Mouse (Mus musculus): ENCODE data around the gene Ifi47.

Ifi47 gene

GRCm38 (mm10) chr11:49089735-49090507, 13.5 kb downstream of the Ifi47 start:
- DNase-seq (ENCODE audit: low spot score) = no peak

DNA sequence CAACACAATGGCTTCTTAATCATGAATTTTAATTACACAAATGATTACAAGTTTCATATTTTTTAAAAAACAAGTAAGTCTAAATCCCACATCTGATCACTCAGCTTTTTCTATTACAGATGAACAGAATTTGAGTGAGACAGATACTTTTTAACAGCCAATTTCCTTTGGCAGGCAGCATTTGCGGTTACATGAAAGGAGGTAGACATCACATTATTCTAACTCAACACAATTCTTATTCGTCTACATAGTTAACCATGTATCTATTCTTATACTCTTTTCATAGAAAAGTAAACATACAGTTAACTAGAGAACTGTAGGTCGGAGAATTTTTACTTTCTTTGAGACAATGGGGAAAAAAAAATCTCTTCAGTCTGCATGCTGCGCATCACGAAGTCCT, 14.2 kb downstream of the Ifi47 start:
- DNase-seq (ENCODE audit: low spot score) = no peak

- DNase-seq (ENCODE audit: low spot score) = no peak
Measured at GRCm38 (mm10) chr11:49091171-49091570, 14.8 kb downstream of the Ifi47 start.

GRCm38 (mm10) chr11:49092053-49092586, 15.7 kb downstream of the Ifi47 start:
- DNase-seq (ENCODE audit: low spot score) = no peak

DNA sequence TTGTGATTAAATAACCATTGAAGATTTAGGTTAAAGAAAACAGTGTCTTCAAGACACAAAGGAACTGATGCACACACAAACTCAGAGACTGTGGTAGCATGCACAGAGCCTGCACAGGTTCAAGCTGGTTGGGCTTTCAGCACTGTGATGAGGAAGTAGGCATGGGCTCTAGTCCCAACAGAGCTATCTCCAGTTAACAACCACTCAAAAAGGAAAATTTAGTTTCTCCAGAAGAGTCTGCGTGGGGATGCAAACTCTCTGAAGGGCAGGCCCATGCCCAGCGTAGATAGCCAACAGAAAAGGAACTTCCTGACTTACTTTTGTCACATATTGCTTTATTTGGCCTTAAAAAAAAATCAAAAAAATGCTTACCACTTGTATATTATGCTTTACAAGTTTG, 16.4 kb downstream of the Ifi47 start:
- DNase-seq (ENCODE audit: low spot score) = no peak

- no peak for DNase-seq (ENCODE audit: low spot score)
Measured at GRCm38 (mm10) chr11:49093861-49094660, 17.7 kb downstream of the Ifi47 start.

DNA sequence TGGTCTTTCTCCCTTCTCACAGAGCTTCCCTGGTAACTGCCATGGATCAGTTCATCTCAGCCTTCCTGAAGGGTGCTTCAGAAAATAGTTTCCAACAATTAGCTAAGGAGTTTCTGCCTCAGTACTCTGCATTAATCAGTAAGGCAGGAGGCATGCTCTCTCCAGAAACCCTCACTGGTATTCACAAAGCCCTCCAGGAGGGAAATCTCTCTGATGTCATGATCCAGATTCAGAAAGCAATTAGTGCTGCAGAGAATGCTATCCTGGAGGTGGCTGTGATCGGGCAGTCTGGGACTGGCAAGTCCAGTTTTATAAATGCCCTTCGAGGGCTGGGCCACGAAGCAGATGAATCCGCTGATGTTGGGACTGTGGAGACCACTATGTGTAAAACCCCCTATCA, 19.0 kb downstream of the Ifi47 start:
- no peak for DNase-seq (ENCODE audit: low spot score)

DNA sequence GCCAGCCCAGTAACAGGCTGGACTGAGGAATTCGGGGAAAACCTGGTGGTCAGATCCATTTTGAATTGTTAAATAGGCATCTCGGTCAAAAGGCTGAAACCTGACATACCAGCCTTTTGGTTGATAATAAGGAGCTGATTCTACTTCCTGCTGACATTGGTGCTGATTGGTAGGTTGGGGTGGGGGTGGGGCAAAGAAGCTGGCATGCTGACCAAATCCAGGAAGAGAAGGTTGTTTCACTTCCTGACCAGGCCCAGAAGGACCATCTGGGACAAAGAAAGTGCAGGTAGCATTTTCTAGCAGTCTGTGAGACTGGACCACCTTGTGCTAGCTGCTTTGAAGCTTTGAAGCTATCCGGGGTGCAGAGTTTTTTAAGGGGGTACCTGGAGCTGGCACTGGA, 24.0 kb downstream of the Ifi47 start:
- DNase-seq (ENCODE audit: low spot score) = no peak

DNA sequence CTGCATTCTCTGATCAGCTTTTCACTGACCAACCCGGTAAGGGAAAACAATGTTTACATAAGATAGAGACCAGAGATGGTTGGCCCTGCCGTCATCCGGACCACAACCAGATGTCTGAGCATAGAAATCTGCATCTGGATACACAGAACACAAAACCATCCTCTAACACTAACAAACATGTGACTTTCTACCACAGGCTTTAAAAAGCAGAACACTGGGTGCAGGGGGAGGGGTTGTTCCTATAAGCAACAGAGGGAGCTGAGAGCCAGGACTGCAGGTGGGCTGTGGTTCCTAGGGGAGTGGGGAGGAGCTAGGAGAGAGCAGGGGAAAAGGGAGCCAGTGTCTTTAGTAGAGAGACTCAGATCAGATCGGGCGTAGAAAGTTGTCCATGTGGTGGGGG, 25.1 kb downstream of the Ifi47 start:
- no peak for DNase-seq (ENCODE audit: low spot score)

- peak; percentile 79 for DNase-seq (ENCODE audit: low spot score)
Measured at GRCm38 (mm10) chr11:49103047-49103693, 26.8 kb downstream of the Ifi47 start.

GRCm38 (mm10) chr11:49105752-49106151, 29.4 kb downstream of the Ifi47 start:
- DNase-seq (ENCODE audit: low spot score) = no peak

DNA sequence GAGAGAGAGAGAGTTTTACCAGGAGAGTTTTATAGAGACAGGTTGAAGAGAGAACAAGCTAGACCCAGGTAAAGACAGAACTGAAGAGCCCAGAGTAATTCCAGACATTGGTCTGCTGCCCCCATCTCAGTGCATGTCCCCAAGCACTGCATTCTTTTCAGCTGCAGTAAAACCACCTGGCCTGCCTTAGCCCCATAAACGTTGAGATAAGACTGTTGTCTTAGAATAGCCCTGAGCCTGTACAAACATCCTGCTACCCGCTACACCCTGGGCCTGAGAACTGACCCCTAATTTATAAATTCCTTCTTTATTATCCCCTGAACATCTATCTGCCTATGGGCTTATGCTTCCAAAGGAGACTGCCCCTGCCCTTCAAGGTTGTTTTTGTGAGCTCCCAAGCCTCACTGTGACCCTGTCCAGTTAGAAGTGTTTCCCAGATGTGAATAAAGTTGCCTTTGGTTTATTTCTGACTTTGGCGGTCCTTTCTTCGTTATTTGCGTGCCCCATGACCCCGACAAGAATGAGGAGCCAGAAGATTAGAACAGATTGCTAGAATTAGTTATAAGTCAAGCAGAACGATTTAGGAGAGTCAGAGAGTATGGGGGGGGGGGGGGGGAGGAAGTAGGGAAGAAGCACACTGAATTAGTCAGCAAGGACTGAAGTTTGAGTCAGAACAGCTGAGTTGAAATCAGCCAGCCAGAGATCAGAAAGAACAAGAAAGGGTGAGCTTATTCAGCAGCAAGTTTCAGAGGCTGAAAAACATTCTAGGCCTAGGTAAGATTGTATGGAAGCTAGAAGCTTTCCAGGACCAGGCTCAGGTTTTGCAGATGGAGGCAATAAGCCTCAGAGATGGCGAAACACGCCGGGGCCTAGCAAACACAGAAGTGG, 31.5 kb downstream of the Ifi47 start:
- no peak for DNase-seq (ENCODE audit: low spot score)

GRCm38 (mm10) chr11:49108833-49109232, 32.4 kb downstream of the Ifi47 start:
- no peak for DNase-seq (ENCODE audit: low spot score)

DNA sequence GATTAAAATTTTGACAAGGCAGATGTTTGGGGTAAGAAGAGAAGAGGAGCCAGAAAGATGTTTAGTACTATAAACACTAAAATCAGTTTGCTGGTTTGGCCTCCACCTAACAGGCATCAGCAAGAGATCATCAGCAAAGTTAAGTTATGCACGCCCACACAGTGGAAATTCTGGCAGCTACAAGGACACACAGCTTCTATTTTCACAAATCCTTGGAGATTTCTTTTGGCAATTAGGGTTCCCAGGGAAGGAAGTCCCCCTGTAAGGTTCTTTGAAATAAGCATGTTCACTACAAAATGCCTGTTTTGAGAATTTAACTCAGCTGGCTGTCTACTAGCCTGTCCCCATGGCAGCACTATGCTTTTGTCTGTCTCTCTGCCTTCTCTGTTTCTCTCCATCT, 34.6 kb downstream of the Ifi47 start:
- DNase-seq (ENCODE audit: low spot score) = no peak

DNA sequence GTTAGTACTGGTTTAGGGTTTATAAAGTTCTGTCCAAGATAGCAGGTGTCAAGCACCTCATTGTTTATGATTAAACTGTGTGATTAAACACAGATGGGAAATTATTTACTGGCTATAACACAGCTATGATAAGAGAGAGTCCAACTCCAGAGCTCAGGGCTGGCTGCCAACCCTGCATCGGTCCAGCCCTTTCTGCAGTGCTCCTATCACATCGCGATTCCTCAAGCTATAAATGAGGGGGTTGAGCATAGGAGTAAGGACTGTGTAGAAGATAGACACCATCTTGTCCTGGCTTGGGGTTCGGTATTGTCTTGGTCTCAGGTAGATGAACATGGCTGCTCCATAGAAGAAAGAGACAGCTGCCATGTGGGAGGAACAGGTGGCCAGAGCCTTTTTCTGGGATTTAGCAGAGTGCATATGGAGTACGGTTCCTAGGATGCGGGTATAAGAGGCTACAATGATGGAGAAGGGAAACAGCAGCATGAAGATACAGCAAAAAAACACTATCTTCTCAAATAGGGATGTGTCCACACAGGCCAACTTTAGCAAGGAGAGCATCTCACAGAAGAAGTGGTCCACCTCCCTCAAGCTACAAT, 36.3 kb downstream of the Ifi47 start:
- DNase-seq (ENCODE audit: low spot score) = no peak

DNA sequence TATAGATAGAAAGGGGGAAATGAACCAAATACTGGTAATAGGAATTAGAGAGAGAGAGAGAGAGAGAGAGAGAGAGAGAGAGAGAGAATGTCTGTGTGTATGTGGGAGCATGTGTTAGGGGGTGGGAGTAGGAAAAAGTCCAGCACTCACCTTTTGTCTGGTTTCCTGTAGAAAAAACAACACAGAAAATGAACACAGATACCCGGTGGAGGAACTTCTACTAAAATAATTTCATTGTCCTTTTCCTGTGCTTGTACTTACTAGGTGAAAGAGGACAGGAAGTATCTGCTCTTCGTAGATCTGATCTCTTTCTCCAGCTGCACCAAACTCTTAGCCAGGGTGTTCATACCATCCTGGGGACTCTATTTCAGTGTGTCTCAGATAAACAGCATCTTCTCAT, 37.8 kb downstream of the Ifi47 start:
- DNase-seq (ENCODE audit: low spot score) = no peak

DNA sequence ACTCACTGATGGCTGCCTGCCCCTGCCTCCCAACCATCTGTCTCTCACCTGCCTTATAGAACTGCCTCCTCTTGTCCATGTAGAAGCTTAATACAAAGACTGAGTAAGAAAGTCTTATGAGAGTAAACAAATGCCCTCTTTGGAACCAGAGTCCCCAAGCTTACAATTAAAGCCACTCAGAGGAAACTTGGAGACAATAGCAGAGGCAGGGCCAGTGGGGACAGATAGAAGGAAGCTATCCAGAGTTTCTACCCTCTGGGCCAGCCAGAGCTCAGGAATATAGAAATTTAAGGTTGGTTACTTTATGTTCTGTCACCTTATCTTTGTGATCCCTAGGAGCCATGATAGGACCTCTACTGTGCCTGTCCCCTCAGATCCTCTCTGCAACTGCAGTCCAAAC, 38.4 kb downstream of the Ifi47 start, which contains the start of gene Olfr1396:
Olfr1396 (minus strand) TSS at position 101 of the 400 bp plus-strand sequence.
- DNase-seq (ENCODE audit: low spot score) = no peak

DNA sequence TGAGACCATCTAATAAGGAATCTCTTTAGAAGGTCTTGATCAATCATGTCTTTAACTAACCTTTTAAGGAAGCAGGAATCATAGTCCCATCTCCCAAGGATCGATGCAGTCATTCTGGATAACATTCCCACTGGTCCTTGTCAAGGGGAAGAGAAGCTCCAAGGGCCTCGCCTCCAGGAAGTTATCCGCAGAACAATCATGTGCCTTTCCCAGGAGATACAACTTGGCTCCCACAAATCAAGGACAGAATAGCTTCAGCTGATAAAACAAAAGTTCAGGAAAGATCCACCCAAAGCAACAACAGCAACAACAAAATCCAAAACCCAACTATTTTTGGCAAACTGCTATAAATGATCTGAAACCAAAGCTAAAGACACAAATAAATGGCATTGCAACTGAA, 43.2 kb downstream of the Ifi47 start:
- no peak for DNase-seq (ENCODE audit: low spot score)

GRCm38 (mm10) chr11:49124169-49124568, 47.8 kb downstream of the Ifi47 start:
- DNase-seq (ENCODE audit: low spot score) = no peak

- no peak for DNase-seq (ENCODE audit: low spot score)
Measured at GRCm38 (mm10) chr11:49141974-49142373, 65.6 kb downstream of the Ifi47 start, which contains the start of gene Olfr1395. TSS of gene Olfr1395 (plus strand) at chr11:49142274.
